Mouse (Mus musculus): ENCODE measurements around the gene Utp4. TPM values are rescaled to one million over a fixed set of nuclear protein-coding genes. Genes with fewer than 3 reads are reported as not detected.

Gene Utp4
- polyA plus RNA-seq, 1 experiment from 2014 or later: 22.4 TPM

GRCm38 (mm10) chr8:106941806-106942205, 48.4 kb downstream of the Utp4 start:
- H3K4me2 ChIP-seq (ENCODE audit: low read depth, low read length): no peak overlapping the region
- WGBS (ENCODE audit: insufficient replicate concordance): 80% methylated on average over 3 of the region's 3 CpGs
- DNase-seq (no peak), ATAC-seq (peak; percentile 48; the same call in 1 of the 2 replicates)
- 0 out of 2 replicates have a peak, but pooled peaks cover 8% of the 10 kb centered on the region for H3K27me3 ChIP-seq (ENCODE audit: insufficient read depth, low read length)
- TF ChIP-seq EP300 (IDR thresholded peaks at IDR 0.05; ENCODE audit: low read depth) (no peak), CTCF (IDR thresholded peaks at IDR 0.05; ENCODE audit: low read depth) (no peak)
- no peaks in the 10 kb centered on the region for H3K36me3 ChIP-seq (replicated peaks; ENCODE audit: insufficient read depth, low read length)
- H3K27ac ChIP-seq (ENCODE audit: low read depth): no peak overlapping the region
- H3K9ac ChIP-seq (replicated peaks): no peak overlapping the region
- no peak overlapping the region for H3K4me3 ChIP-seq (ENCODE audit: low read depth, low read length)
- no peaks in the 10 kb centered on the region for H3K9me3 ChIP-seq (ENCODE audit: low read length)
- H3K4me1 ChIP-seq (ENCODE audit: insufficient read depth): peaks cover 7% of the 10 kb centered on the region

GRCm38 (mm10) chr8:106943874-106944418, 50.5 kb downstream of the Utp4 start:
- Histone ChIP-seq H3K27me3 (ENCODE audit: insufficient read depth, low read length) (no peaks in the 10 kb centered on the region), H3K4me2 (ENCODE audit: low read depth, low read length) (no peak overlapping the region), H3K27ac (ENCODE audit: low read depth) (no peak overlapping the region), H3K4me3 (ENCODE audit: low read depth, low read length) (no peak overlapping the region), H3K9ac (replicated peaks) (no peak overlapping the region), H3K36me3 (replicated peaks; ENCODE audit: insufficient read depth, low read length) (no peaks in the 10 kb centered on the region), H3K4me1 (ENCODE audit: insufficient read depth) (no peaks in the 10 kb centered on the region), H3K9me3 (ENCODE audit: low read length) (no peaks in the 10 kb centered on the region)
- no peak for ATAC-seq
- no peak for TF ChIP-seq EP300 (IDR thresholded peaks at IDR 0.05; ENCODE audit: low read depth)
- no peak for TF ChIP-seq CTCF (IDR thresholded peaks at IDR 0.05; ENCODE audit: low read depth)
- no peak for DNase-seq
- WGBS (ENCODE audit: insufficient replicate concordance): 70% methylated on average over 3 of the region's 3 CpGs

- no peak for ATAC-seq
- Histone ChIP-seq H3K27me3 (ENCODE audit: insufficient read depth, low read length) (no peaks in the 10 kb centered on the region), H3K36me3 (replicated peaks; ENCODE audit: insufficient read depth, low read length) (no peaks in the 10 kb centered on the region), H3K9ac (replicated peaks) (no peak overlapping the region), H3K27ac (ENCODE audit: low read depth) (no peak overlapping the region), H3K9me3 (ENCODE audit: low read length) (no peaks in the 10 kb centered on the region), H3K4me2 (ENCODE audit: low read depth, low read length) (no peak overlapping the region), H3K4me3 (ENCODE audit: low read depth, low read length) (no peak overlapping the region), H3K4me1 (ENCODE audit: insufficient read depth) (no peaks in the 10 kb centered on the region)
- no peak for DNase-seq
- 68% methylated on average over 3 of the region's 3 CpGs for WGBS (ENCODE audit: insufficient replicate concordance)
- no peak for TF ChIP-seq CTCF (IDR thresholded peaks at IDR 0.05; ENCODE audit: low read depth)
- no peak for TF ChIP-seq EP300 (IDR thresholded peaks at IDR 0.05; ENCODE audit: low read depth)
Measured at GRCm38 (mm10) chr8:106944756-106945155, 51.3 kb downstream of the Utp4 start.

- WGBS (ENCODE audit: insufficient replicate concordance): 89% methylated on average over 3 of the region's 3 CpGs
- no peak overlapping the region for H3K4me3 ChIP-seq (ENCODE audit: low read depth, low read length)
- no peak for TF ChIP-seq CTCF (IDR thresholded peaks at IDR 0.05; ENCODE audit: low read depth)
- no peak for TF ChIP-seq EP300 (IDR thresholded peaks at IDR 0.05; ENCODE audit: low read depth)
- H3K9ac ChIP-seq (replicated peaks): no peak overlapping the region
- DNase-seq (no peak), ATAC-seq (no peak)
- no peak overlapping the region for H3K27ac ChIP-seq (ENCODE audit: low read depth)
- no peaks in the 10 kb centered on the region for H3K27me3 ChIP-seq (ENCODE audit: insufficient read depth, low read length)
- H3K4me2 ChIP-seq (ENCODE audit: low read depth, low read length): no peak overlapping the region
- no peaks in the 10 kb centered on the region for H3K4me1 ChIP-seq (ENCODE audit: insufficient read depth)
- no peaks in the 10 kb centered on the region for H3K9me3 ChIP-seq (ENCODE audit: low read length)
- no peaks in the 10 kb centered on the region for H3K36me3 ChIP-seq (replicated peaks; ENCODE audit: insufficient read depth, low read length)
Measured at GRCm38 (mm10) chr8:106948678-106949243, 55.3 kb downstream of the Utp4 start.

- DNase-seq: no peak
- Histone ChIP-seq H3K36me3 (replicated peaks; ENCODE audit: insufficient read depth, low read length) (no peaks in the 10 kb centered on the region), H3K27me3 (ENCODE audit: insufficient read depth, low read length) (no peaks in the 10 kb centered on the region), H3K27ac (ENCODE audit: low read depth) (no peak overlapping the region), H3K4me2 (ENCODE audit: low read depth, low read length) (no peak overlapping the region), H3K9me3 (ENCODE audit: low read length) (no peaks in the 10 kb centered on the region), H3K4me1 (ENCODE audit: insufficient read depth) (no peaks in the 10 kb centered on the region), H3K9ac (replicated peaks) (no peak overlapping the region), H3K4me3 (ENCODE audit: low read depth, low read length) (no peak overlapping the region)
- no peak for ATAC-seq
- TF ChIP-seq EP300 (IDR thresholded peaks at IDR 0.05; ENCODE audit: low read depth): no peak
- TF ChIP-seq CTCF (IDR thresholded peaks at IDR 0.05; ENCODE audit: low read depth): no peak
- WGBS (ENCODE audit: insufficient replicate concordance): 68% methylated on average over 4 of the region's 4 CpGs
Measured at GRCm38 (mm10) chr8:106951707-106952106, 58.3 kb downstream of the Utp4 start.

GRCm38 (mm10) chr8:106953571-106953970, 60.1 kb downstream of the Utp4 start:
- no peak for ATAC-seq
- Histone ChIP-seq H3K9me3 (ENCODE audit: low read length) (no peaks in the 10 kb centered on the region), H3K4me1 (ENCODE audit: insufficient read depth) (no peaks in the 10 kb centered on the region), H3K4me2 (ENCODE audit: low read depth, low read length) (no peak overlapping the region), H3K4me3 (ENCODE audit: low read depth, low read length) (no peak overlapping the region), H3K36me3 (replicated peaks; ENCODE audit: insufficient read depth, low read length) (no peaks in the 10 kb centered on the region), H3K9ac (replicated peaks) (no peak overlapping the region), H3K27me3 (ENCODE audit: insufficient read depth, low read length) (no peaks in the 10 kb centered on the region), H3K27ac (ENCODE audit: low read depth) (no peak overlapping the region)
- WGBS (ENCODE audit: insufficient replicate concordance): 58% methylated on average over 4 of the region's 4 CpGs
- no peak for DNase-seq
- TF ChIP-seq CTCF (IDR thresholded peaks at IDR 0.05; ENCODE audit: low read depth) (no peak), EP300 (IDR thresholded peaks at IDR 0.05; ENCODE audit: low read depth) (no peak)
